8 mouse cellular contexts compared by ENCODE assay signal in genomic region chr10:10558337-10558711, GRCm38 (mm10). TPM values are rescaled to one million over a fixed set of nuclear protein-coding genes. Genes with fewer than 3 reads are reported as not detected.
DNase-seq lines count a peak whose midpoint lies in the region; ATAC-seq lines count a peak whose summit lies in the region.

No protein-coding gene starts in this region.

- no peaks in the 10 kb centered on the region for H3K36me3 ChIP-seq in heart, embryonic 15.5 days
- no peaks in the 10 kb centered on the region for H3K36me3 ChIP-seq in embryonic facial prominence, embryonic 12.5 days
- H3K36me3 ChIP-seq in midbrain, embryonic 15.5 days (replicated peaks): no peaks in the 10 kb centered on the region

- no peak for DNase-seq in heart, adult 8-10 months (ENCODE audit: low spot score)
- no peak for DNase-seq in right cerebral cortex, adult 2 months (ENCODE audit: low spot score in 2 of 2)
- no peak for DNase-seq in cerebellum, adult 18-20 months
- DNase-seq in kidney, adult 9 months: no peak

- H3K4me1 ChIP-seq in heart, embryonic 15.5 days (replicated peaks): peaks cover 6% of the 10 kb centered on the region; the same call in 1 of the 2 replicates
- no peaks in the 10 kb centered on the region for H3K4me1 ChIP-seq in embryonic facial prominence, embryonic 12.5 days
- peaks cover 9% of the 10 kb centered on the region for H3K4me1 ChIP-seq in midbrain, embryonic 15.5 days

- peak overlapping the region; percentile 76 for H3K4me3 ChIP-seq in heart, embryonic 15.5 days
- H3K4me3 ChIP-seq in embryonic facial prominence, embryonic 12.5 days: peak overlapping the region; percentile 58
- peak overlapping the region; percentile 52 for H3K4me3 ChIP-seq in midbrain, embryonic 15.5 days

- no peaks in the 10 kb centered on the region for H3K9me3 ChIP-seq in heart, embryonic 15.5 days (replicated peaks)
- H3K9me3 ChIP-seq in embryonic facial prominence, embryonic 12.5 days: no peaks in the 10 kb centered on the region
- no peaks in the 10 kb centered on the region for H3K9me3 ChIP-seq in midbrain, embryonic 15.5 days

- ATAC-seq in heart, embryonic 15.5 days (replicated peaks; ENCODE audit: insufficient number of reproducible peaks, insufficient read depth, low FRiP score, low read depth): no peak
- ATAC-seq in embryonic facial prominence, embryonic 12.5 days (ENCODE audit: insufficient number of reproducible peaks, insufficient read depth, low FRiP score, low TSS enrichment): no peak
- ATAC-seq in inflammation-experienced regulatory T-cells, adult 6 months: peak; percentile 35
- no peak; the same call in 1 of the 2 replicates for ATAC-seq in midbrain, embryonic 15.5 days (replicated peaks)

- 32% methylated on average over 5 of the region's 5 CpGs for WGBS in heart, embryonic 15.5 days
- 41% methylated on average over 5 of the region's 5 CpGs for WGBS in embryonic facial prominence, embryonic 12.5 days
- 33% methylated on average over 5 of the region's 5 CpGs for WGBS in midbrain, embryonic 15.5 days

- no peak overlapping the region for H3K27ac ChIP-seq in heart, embryonic 15.5 days
- H3K27ac ChIP-seq in embryonic facial prominence, embryonic 12.5 days: no peak overlapping the region
- no peak overlapping the region for H3K27ac ChIP-seq in midbrain, embryonic 15.5 days

- no peak overlapping the region for H3K9ac ChIP-seq in heart, embryonic 15.5 days
- H3K9ac ChIP-seq in embryonic facial prominence, embryonic 12.5 days: peak overlapping the region; percentile 60; the same call in 1 of the 2 replicates
- peak overlapping the region; percentile 40; the same call in 1 of the 2 replicates for H3K9ac ChIP-seq in midbrain, embryonic 15.5 days

- H3K27me3 ChIP-seq in heart, embryonic 15.5 days: no peaks in the 10 kb centered on the region
- no peaks in the 10 kb centered on the region for H3K27me3 ChIP-seq in embryonic facial prominence, embryonic 12.5 days
- H3K27me3 ChIP-seq in midbrain, embryonic 15.5 days (replicated peaks): no peaks in the 10 kb centered on the region

- H3K4me2 ChIP-seq in heart, embryonic 15.5 days: peak overlapping the region; percentile 94
- peak overlapping the region; percentile 88 for H3K4me2 ChIP-seq in embryonic facial prominence, embryonic 12.5 days (replicated peaks)
- peak overlapping the region; percentile 92 for H3K4me2 ChIP-seq in midbrain, embryonic 15.5 days

RNA-seq across cellular contexts. Expression of gene Rab32, which starts 0.3 kb away (rescaled TPM):
- polyA plus RNA-seq in heart, embryonic 15.5 days (2015; fragmentation: Nextera tagmentation; extraction: Ambion mirVana): 7.0 and 12.7 TPM in 2 replicates
- total RNA-seq in heart, adult 8-10 months (2022): 1 to 10 TPM; 1.5 to 3.3 (median 1.8) TPM
- 16.4 and 19.4 TPM in 2 replicates for polyA plus RNA-seq in embryonic facial prominence, embryonic 12.5 days (2016; fragmentation: Nextera tagmentation; extraction: Ambion mirVana)
- 1 to 10 TPM; 5.2 to 6.3 (median 5.9) TPM for polyA plus RNA-seq in inflammation-experienced regulatory T-cells, adult 6 months (2017; shearing (Covaris generic))
- polyA plus RNA-seq in midbrain, embryonic 15.5 days (2015; fragmentation: Nextera tagmentation; extraction: Ambion mirVana): 4.3 and 5.0 TPM in 2 replicates
